Comparison of ENCODE assay signal across 8 mouse cellular contexts in the genomic region with DNA sequence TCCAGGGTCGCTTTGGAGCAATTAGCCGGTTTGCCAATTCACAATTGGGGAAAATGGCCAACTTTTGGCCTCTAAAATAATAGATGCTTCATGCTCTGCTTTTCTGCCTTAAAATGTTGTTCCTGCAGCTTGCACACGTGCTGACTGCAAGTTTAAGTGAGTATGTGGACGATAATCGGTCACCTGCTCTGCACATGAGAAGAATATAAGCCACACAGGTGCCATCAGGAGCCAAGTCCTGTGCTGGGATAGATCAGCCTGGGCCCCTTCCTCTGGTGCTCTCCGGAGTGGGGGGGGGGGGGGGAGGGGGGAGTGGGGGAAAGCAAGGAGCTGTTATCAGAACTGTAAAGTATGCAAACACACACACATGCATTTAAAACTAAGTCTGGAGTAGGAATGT. TPM values are rescaled to one million over a fixed set of nuclear protein-coding genes. Genes with fewer than 3 reads are reported as not detected.
DNase-seq lines count a peak whose midpoint lies in the region; ATAC-seq and TF ChIP-seq lines count a peak whose summit lies in the region.

No protein-coding gene starts in this region.

- H3K4me1 ChIP-seq in kidney, embryonic 16.5 days (ENCODE audit: insufficient read depth, low read length) = peaks cover 29% of the 10 kb centered on the region
- no peaks in the 10 kb centered on the region; the same call in 1 of the 2 replicates for H3K4me1 ChIP-seq in embryonic facial prominence, embryonic 11.5 days (ENCODE audit: control insufficient read depth, insufficient read depth, low read length)
- peaks cover 20% of the 10 kb centered on the region for H3K4me1 ChIP-seq in hindbrain, postnatal 0 days (ENCODE audit: insufficient read depth, low read length)
- H3K4me1 ChIP-seq in midbrain, embryonic 16.5 days (ENCODE audit: control insufficient read depth, insufficient read depth, low read length) = peaks cover 14% of the 10 kb centered on the region

- DNase-seq in kidney, adult 11 months = no peak
- DNase-seq in embryonic facial prominence, embryonic 11.5 days (ENCODE audit: low spot score) = no peak
- no peak for DNase-seq in hindbrain, postnatal 0 days (ENCODE audit: low spot score)
- no peak for DNase-seq in right cerebral cortex, postnatal 4 days
- no peak for DNase-seq in cerebellum, postnatal 10 days
- DNase-seq in embryo, embryonic 11 days = no peak

- peak overlapping the region; percentile 61 for H3K9ac ChIP-seq in kidney, embryonic 16.5 days (replicated peaks; ENCODE audit: low read length)
- H3K9ac ChIP-seq in embryonic facial prominence, embryonic 11.5 days (replicated peaks; ENCODE audit: low read length) = peak overlapping the region; percentile 50
- H3K9ac ChIP-seq in hindbrain, postnatal 0 days (replicated peaks; ENCODE audit: low read length) = peak overlapping the region; percentile 62; the same call in 1 of the 2 replicates
- peak overlapping the region; percentile 67 for H3K9ac ChIP-seq in midbrain, embryonic 16.5 days (ENCODE audit: low read depth, low read length)

- H3K27ac ChIP-seq in kidney, embryonic 16.5 days (ENCODE audit: low read length) = no peak overlapping the region
- no peak overlapping the region for H3K27ac ChIP-seq in embryonic facial prominence, embryonic 11.5 days (replicated peaks; ENCODE audit: low read depth, low read length)
- no peak overlapping the region for H3K27ac ChIP-seq in hindbrain, postnatal 0 days
- no peak overlapping the region for H3K27ac ChIP-seq in midbrain, embryonic 16.5 days (ENCODE audit: low read length)

- H3K4me2 ChIP-seq in kidney, embryonic 16.5 days (replicated peaks; ENCODE audit: low read depth, low read length) = peak overlapping the region; percentile 97
- peak overlapping the region; percentile 94 for H3K4me2 ChIP-seq in embryonic facial prominence, embryonic 11.5 days (ENCODE audit: low read depth, low read length)
- peak overlapping the region; percentile 80 for H3K4me2 ChIP-seq in hindbrain, postnatal 0 days (ENCODE audit: low read depth, low read length)
- peak overlapping the region; percentile 91 for H3K4me2 ChIP-seq in midbrain, embryonic 16.5 days (ENCODE audit: low read length)

- no peaks in the 10 kb centered on the region for H3K36me3 ChIP-seq in kidney, embryonic 16.5 days (ENCODE audit: insufficient read depth, low read length)
- no peaks in the 10 kb centered on the region for H3K36me3 ChIP-seq in embryonic facial prominence, embryonic 11.5 days (replicated peaks; ENCODE audit: control insufficient read depth, insufficient read depth, low read depth, low read length)
- H3K36me3 ChIP-seq in hindbrain, postnatal 0 days (ENCODE audit: insufficient read depth, low read length) = no peaks in the 10 kb centered on the region
- H3K36me3 ChIP-seq in midbrain, embryonic 16.5 days (ENCODE audit: control insufficient read depth, insufficient read depth, low read length) = no peaks in the 10 kb centered on the region

- ATAC-seq in kidney, embryonic 16.5 days (ENCODE audit: low FRiP score, low TSS enrichment) = no peak
- no peak for ATAC-seq in embryonic facial prominence, embryonic 11.5 days (replicated peaks; ENCODE audit: insufficient number of reproducible peaks, low FRiP score, low TSS enrichment, low read depth)
- ATAC-seq in hindbrain, postnatal 0 days = no peak
- ATAC-seq in midbrain, embryonic 16.5 days = 0 out of 2 replicates have a peak, but pooled peaks have one; percentile 32

- peaks cover 8% of the 10 kb centered on the region; the same call in 1 of the 2 replicates for H3K27me3 ChIP-seq in kidney, embryonic 16.5 days (ENCODE audit: insufficient read depth, low read length)
- peaks cover 11% of the 10 kb centered on the region for H3K27me3 ChIP-seq in embryonic facial prominence, embryonic 11.5 days (ENCODE audit: control insufficient read depth, insufficient read depth, low read length)
- no peaks in the 10 kb centered on the region for H3K27me3 ChIP-seq in hindbrain, postnatal 0 days (ENCODE audit: insufficient read depth, low read length)
- no peaks in the 10 kb centered on the region; the same call in 1 of the 2 replicates for H3K27me3 ChIP-seq in midbrain, embryonic 16.5 days (ENCODE audit: control insufficient read depth, insufficient read depth, low read depth, low read length)

- no peaks in the 10 kb centered on the region for H3K9me3 ChIP-seq in kidney, embryonic 16.5 days (ENCODE audit: low read length)
- H3K9me3 ChIP-seq in embryonic facial prominence, embryonic 11.5 days (replicated peaks; ENCODE audit: control insufficient read depth, low read length) = no peaks in the 10 kb centered on the region
- H3K9me3 ChIP-seq in hindbrain, postnatal 0 days (ENCODE audit: low read length) = no peaks in the 10 kb centered on the region
- no peaks in the 10 kb centered on the region for H3K9me3 ChIP-seq in midbrain, embryonic 16.5 days (replicated peaks; ENCODE audit: control insufficient read depth, low read length, poor library complexity, severe bottlenecking)

- peak overlapping the region; percentile 72 for H3K4me3 ChIP-seq in kidney, embryonic 16.5 days (ENCODE audit: low read length)
- H3K4me3 ChIP-seq in embryonic facial prominence, embryonic 11.5 days (ENCODE audit: low read depth, low read length) = peak overlapping the region; percentile 77
- H3K4me3 ChIP-seq in hindbrain, postnatal 0 days (ENCODE audit: low read length) = peak overlapping the region; percentile 63
- peak overlapping the region; percentile 72 for H3K4me3 ChIP-seq in midbrain, embryonic 16.5 days (ENCODE audit: low read depth, low read length)

- TF ChIP-seq CTCF in hindbrain, postnatal 0 days (IDR thresholded peaks at IDR 0.05; ENCODE audit: low read depth) = no peak

- 13% methylated on average over 6 of the region's 6 CpGs for WGBS in kidney, embryonic 16.5 days
- 15% methylated on average over 5 of the region's 6 CpGs for WGBS in embryonic facial prominence, embryonic 11.5 days
- 6% methylated on average over 6 of the region's 6 CpGs for WGBS in hindbrain, postnatal 0 days
- 10% methylated on average over 6 of the region's 6 CpGs for WGBS in midbrain, embryonic 16.5 days

RNA-seq across cellular contexts. Expression of gene Whrn, which starts 0.5 kb away (rescaled TPM):
- 4.8 and 5.6 TPM in 2 replicates for polyA plus RNA-seq in kidney, embryonic 16.5 days (2015; fragmentation: Nextera tagmentation; extraction: Ambion mirVana)
- polyA plus RNA-seq in embryonic facial prominence, embryonic 11.5 days (2014; fragmentation: Nextera tagmentation; extraction: Ambion mirVana) = 3.8 and 4.6 TPM in 2 replicates
- total RNA-seq in hindbrain, postnatal 0 days (2014; rRNA removed) = 26.4 and 34.6 TPM in 2 replicates
- 4.7 TPM in 2 replicates for polyA plus RNA-seq in hindbrain, postnatal 0 days (2015; fragmentation: Nextera tagmentation; extraction: Ambion mirVana)
- polyA plus RNA-seq in midbrain, embryonic 16.5 days (2015; fragmentation: Nextera tagmentation; extraction: Ambion mirVana) = 4.5 and 4.9 TPM in 2 replicates

RNA-seq across cellular contexts. Expression of gene Atp6v1g1, which starts 48.3 kb away (rescaled TPM):
- polyA plus RNA-seq in kidney, embryonic 16.5 days (2015; fragmentation: Nextera tagmentation; extraction: Ambion mirVana) = 305 and 320 TPM in 2 replicates
- polyA plus RNA-seq in embryonic facial prominence, embryonic 11.5 days (2014; fragmentation: Nextera tagmentation; extraction: Ambion mirVana) = 353 and 362 TPM in 2 replicates
- total RNA-seq in hindbrain, postnatal 0 days (2014; rRNA removed) = 125 and 136 TPM in 2 replicates
- polyA plus RNA-seq in hindbrain, postnatal 0 days (2015; fragmentation: Nextera tagmentation; extraction: Ambion mirVana) = 357 and 367 TPM in 2 replicates
- polyA plus RNA-seq in midbrain, embryonic 16.5 days (2015; fragmentation: Nextera tagmentation; extraction: Ambion mirVana) = 414 and 443 TPM in 2 replicates
